Mouse (Mus musculus) embryonic facial prominence, embryonic 10.5 days (tissue): ENCODE data around the gene Dnajc16. TPM values are rescaled to one million over a fixed set of nuclear protein-coding genes. Genes with fewer than 3 reads are reported as not detected.

Experiments used
- DNase-seq: peaks from one replicate; pipeline ENCODE4 v3.0.0-alpha.2; 2017; ENCODE audit warnings: low spot score
- H3K27ac ChIP-seq: fragments of 300-500 bp; sonication (generic); replicated peaks from 2 replicates; pipeline ENCODE4 v1.5.1; 2016; ENCODE audit warnings: mild to moderate bottlenecking
- H3K27me3 ChIP-seq: fragments of 300-500 bp; sonication (generic); replicated peaks from 2 replicates; pipeline ENCODE4 v1.6.1; 2016; ENCODE audit warnings: low read depth, mild to moderate bottlenecking; ENCODE audit not compliant: poor library complexity, severe bottlenecking
- H3K36me3 ChIP-seq: fragments of 300-500 bp; sonication (generic); replicated peaks from 2 replicates; pipeline ENCODE4 v1.6.1; 2016; ENCODE audit warnings: mild to moderate bottlenecking, moderate library complexity
- H3K4me1 ChIP-seq: fragments of 300-500 bp; sonication (generic); 2 replicates; pipeline ENCODE4 v1.6.1; 2016
- H3K4me3 ChIP-seq: fragments of 300-500 bp; sonication (generic); 2 replicates; pipeline ENCODE4 v1.5.1; 2016; ENCODE audit warnings: mild to moderate bottlenecking, moderate library complexity
- H3K9me3 ChIP-seq: fragments of 300-500 bp; sonication (generic); 2 replicates; pipeline ENCODE4 v1.6.1; 2016; ENCODE audit warnings: mild to moderate bottlenecking
- WGBS: fragments of 180-500 bp; shearing (Covaris S2); methylation state at CpG from one replicate; pipeline ENCODE4 v1.1.7; 2016; 5-methylcytosine and 5-hydroxymethylcytosine counted together
- polyA plus RNA-seq: library from polyadenylated mRNA; unstranded; fragments of >200 nt; fragmentation: Nextera tagmentation; extraction: Ambion mirVana; gene quantifications from 2 replicates; pipeline ENCODE4 v1.2.1, GENCODE M21; 2016

Dnajc16 gene
- polyA plus RNA-seq, 1 experiment from 2014 or later = 4.0 TPM

DNA sequence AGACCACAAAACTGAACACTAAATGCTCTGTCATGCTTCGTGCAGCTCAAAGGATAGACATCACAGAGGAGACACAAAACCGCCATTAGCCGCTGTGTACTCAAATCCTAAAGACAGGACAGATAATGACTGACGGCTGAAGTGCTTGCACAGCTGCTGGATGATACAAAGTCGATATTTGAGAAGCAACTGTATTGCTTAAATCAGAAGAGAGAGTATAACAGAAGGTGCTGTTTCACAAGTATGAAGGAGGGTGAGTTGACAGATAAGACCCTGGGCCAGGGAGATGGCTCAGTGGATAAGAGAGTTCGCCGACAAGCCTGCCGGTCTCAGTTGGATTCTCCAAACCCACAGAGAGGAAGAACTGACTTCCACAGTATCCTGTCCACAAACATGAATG lies 18.9 kb downstream of the Dnajc16 start:
- no peak for DNase-seq
- 96% methylated on average over 8 of the region's 8 CpGs for WGBS
- peaks cover 99% of the 10 kb centered on the region for H3K36me3 ChIP-seq

GRCm38 (mm10) chr4:141769501-141770160 lies 21.1 kb downstream of the Dnajc16 start:
- Histone ChIP-seq H3K4me3 (no peak overlapping the region), H3K27me3 (no peaks in the 10 kb centered on the region), H3K27ac (no peak overlapping the region), H3K36me3 (peaks cover 96% of the 10 kb centered on the region), H3K9me3 (no peaks in the 10 kb centered on the region), H3K4me1 (no peaks in the 10 kb centered on the region)
- 95% methylated on average over 8 of the region's 8 CpGs for WGBS
- no peak for DNase-seq

More for the DNA sequence above, 18.9 kb downstream of the Dnajc16 start:
- Histone ChIP-seq H3K27ac (no peak overlapping the region), H3K4me3 (no peak overlapping the region), H3K27me3 (no peaks in the 10 kb centered on the region), H3K9me3 (no peaks in the 10 kb centered on the region), H3K4me1 (no peaks in the 10 kb centered on the region)

DNA sequence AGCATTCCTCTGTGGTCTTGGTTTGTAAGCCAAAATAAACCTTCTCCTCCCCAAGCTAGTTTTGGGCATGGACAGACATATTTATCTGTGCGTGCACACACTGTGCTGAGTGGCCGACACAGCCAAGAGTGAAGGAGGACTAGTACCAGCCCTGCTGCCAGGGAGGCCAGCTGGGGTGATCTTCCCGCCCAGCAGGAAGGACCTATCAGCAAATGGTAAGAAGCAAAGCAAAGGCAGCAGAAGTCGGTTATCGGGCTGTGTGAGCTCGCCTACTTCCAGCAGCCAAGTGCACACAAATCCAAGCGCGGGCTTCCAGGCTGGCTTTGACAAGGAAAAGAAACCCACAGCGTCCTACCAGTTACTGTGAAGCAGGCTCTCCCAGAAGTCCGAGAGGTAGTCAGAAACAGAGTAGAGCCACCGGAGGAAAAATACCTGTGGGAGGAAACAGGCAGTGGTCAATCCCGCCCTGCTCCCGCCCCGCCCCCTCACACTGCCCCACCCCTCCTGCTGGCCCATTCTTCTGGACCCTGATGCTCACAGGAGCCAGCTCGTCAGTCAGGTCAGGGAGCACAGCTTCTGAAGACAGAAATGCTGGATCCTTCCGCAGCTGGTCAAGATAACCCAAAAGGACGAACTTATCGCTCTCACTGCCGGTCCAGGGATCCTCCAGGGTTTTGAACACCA lies 23.2 kb downstream of the Dnajc16 start:
- H3K4me3 ChIP-seq = no peak overlapping the region
- no peak overlapping the region for H3K27ac ChIP-seq
- no peaks in the 10 kb centered on the region for H3K9me3 ChIP-seq
- no peaks in the 10 kb centered on the region for H3K27me3 ChIP-seq
- DNase-seq = no peak
- H3K36me3 ChIP-seq = peaks cover 96% of the 10 kb centered on the region
- 79% methylated on average over 19 of the region's 19 CpGs for WGBS
- no peaks in the 10 kb centered on the region for H3K4me1 ChIP-seq

- Histone ChIP-seq H3K9me3 (no peaks in the 10 kb centered on the region), H3K4me3 (no peak overlapping the region), H3K4me1 (no peaks in the 10 kb centered on the region), H3K27ac (no peak overlapping the region), H3K27me3 (no peaks in the 10 kb centered on the region), H3K36me3 (peaks cover 96% of the 10 kb centered on the region)
- DNase-seq = no peak
- WGBS = 84% methylated on average over 19 of the region's 19 CpGs
These were observed 23.9 kb downstream of the Dnajc16 start for GRCm38 (mm10) chr4:141766668-141767352.

GRCm38 (mm10) chr4:141766316-141766667 lies 24.4 kb downstream of the Dnajc16 start:
- DNase-seq = no peak
- H3K36me3 ChIP-seq = peaks cover 95% of the 10 kb centered on the region
- no peak overlapping the region for H3K27ac ChIP-seq
- WGBS = 94% methylated on average over 8 of the region's 8 CpGs
- H3K27me3 ChIP-seq = no peaks in the 10 kb centered on the region
- no peak overlapping the region for H3K4me3 ChIP-seq
- no peaks in the 10 kb centered on the region for H3K4me1 ChIP-seq
- H3K9me3 ChIP-seq = no peaks in the 10 kb centered on the region

DNA sequence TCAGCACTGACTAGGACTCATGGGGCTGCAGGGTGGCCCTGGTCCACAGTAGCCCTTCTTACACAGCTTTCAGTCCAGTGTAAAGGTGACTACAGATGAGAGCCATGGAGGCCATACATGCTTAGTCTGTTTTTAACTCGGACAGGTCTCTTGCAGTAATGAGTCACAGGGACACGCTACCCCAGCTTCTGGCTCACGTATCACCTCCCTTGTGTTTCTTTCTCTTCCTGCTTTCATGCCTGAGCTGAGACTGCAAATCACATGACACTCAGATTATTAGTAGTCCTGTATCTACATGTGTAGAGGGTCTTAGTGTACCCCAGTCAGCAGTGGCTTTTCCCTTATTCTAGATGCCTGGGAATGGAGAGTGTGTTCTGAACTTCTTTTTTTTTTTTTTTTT lies 25.7 kb downstream of the Dnajc16 start:
- no peaks in the 10 kb centered on the region for H3K4me1 ChIP-seq
- 95% methylated on average over 3 of the region's 3 CpGs for WGBS
- no peak overlapping the region for H3K4me3 ChIP-seq
- no peaks in the 10 kb centered on the region for H3K9me3 ChIP-seq
- H3K27me3 ChIP-seq = no peaks in the 10 kb centered on the region
- DNase-seq = no peak
- peaks cover 92% of the 10 kb centered on the region for H3K36me3 ChIP-seq
- no peak overlapping the region for H3K27ac ChIP-seq

- 92% methylated on average over 12 of the region's 12 CpGs for WGBS
- H3K4me3 ChIP-seq = no peak overlapping the region
- H3K27me3 ChIP-seq = no peaks in the 10 kb centered on the region
- no peak overlapping the region for H3K27ac ChIP-seq
- H3K36me3 ChIP-seq = peaks cover 78% of the 10 kb centered on the region
- no peaks in the 10 kb centered on the region for H3K9me3 ChIP-seq
- no peak for DNase-seq
- H3K4me1 ChIP-seq = no peaks in the 10 kb centered on the region
These were observed 27.3 kb downstream of the Dnajc16 start for GRCm38 (mm10) chr4:141763476-141763875.

GRCm38 (mm10) chr4:141762102-141762598 lies 28.6 kb downstream of the Dnajc16 start:
- H3K27ac ChIP-seq = no peak overlapping the region
- no peaks in the 10 kb centered on the region for H3K27me3 ChIP-seq
- H3K36me3 ChIP-seq = peaks cover 64% of the 10 kb centered on the region
- no peak overlapping the region for H3K4me3 ChIP-seq
- DNase-seq = no peak
- H3K9me3 ChIP-seq = no peaks in the 10 kb centered on the region
- H3K4me1 ChIP-seq = no peaks in the 10 kb centered on the region
- WGBS = 93% methylated on average over 13 of the region's 13 CpGs

DNA sequence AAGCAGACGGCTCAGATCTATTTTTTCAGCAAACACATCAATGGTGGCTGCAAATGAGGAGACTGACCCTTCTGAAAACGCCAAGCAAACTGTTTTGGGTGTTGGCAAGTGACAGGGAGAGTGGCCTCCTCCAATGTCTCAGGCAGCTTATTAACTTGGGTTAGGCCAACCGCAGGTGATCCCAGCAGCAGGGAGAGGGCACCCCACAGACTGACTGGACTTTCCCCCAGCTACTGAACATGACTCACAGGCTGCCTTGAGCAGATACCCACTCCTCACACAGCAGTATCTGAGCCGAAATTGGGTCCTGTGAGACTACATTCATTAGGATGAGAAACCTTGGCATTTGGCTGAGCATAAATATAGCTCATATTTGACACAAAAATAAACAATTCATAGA lies 29.8 kb downstream of the Dnajc16 start:
- peaks cover 52% of the 10 kb centered on the region for H3K36me3 ChIP-seq

GRCm38 (mm10) chr4:141758874-141759542 lies 31.7 kb downstream of the Dnajc16 start:
- Histone ChIP-seq H3K4me1 (no peaks in the 10 kb centered on the region), H3K4me3 (no peak overlapping the region), H3K27me3 (no peaks in the 10 kb centered on the region), H3K36me3 (peaks cover 36% of the 10 kb centered on the region), H3K9me3 (no peaks in the 10 kb centered on the region), H3K27ac (no peak overlapping the region)
- WGBS = 75% methylated on average over 6 of the region's 6 CpGs
- DNase-seq = no peak

More for the DNA sequence above, 29.8 kb downstream of the Dnajc16 start:
- Histone ChIP-seq H3K27me3 (no peaks in the 10 kb centered on the region), H3K4me1 (no peaks in the 10 kb centered on the region), H3K4me3 (no peak overlapping the region), H3K9me3 (no peaks in the 10 kb centered on the region), H3K27ac (no peak overlapping the region)
- WGBS = 85% methylated on average over 4 of the region's 4 CpGs
- no peak for DNase-seq

DNA sequence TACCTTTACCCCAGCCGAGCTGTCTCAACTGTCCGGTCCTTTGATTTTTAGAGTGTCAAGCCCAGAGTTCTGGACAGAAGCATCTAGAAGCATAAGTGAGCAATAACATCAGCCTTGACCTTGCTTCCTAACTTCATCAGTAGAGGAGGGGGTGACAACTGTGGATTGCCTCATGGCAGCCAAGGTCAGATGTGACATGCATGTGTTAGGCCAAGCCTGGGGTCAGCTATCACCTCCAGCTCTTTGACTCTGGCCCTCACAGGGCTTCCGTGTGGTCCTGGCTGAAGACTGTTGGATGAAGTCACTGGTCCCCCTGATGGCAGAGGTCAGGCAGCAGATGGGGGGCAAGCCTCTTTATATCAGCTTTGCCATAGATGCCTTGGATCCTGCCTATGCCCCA lies 33.6 kb downstream of the Dnajc16 start:
- Histone ChIP-seq H3K4me1 (peaks cover 4% of the 10 kb centered on the region), H3K27me3 (no peaks in the 10 kb centered on the region), H3K36me3 (peaks cover 18% of the 10 kb centered on the region), H3K4me3 (no peak overlapping the region), H3K9me3 (no peaks in the 10 kb centered on the region), H3K27ac (no peak overlapping the region)
- WGBS = 90% methylated on average over 3 of the region's 3 CpGs
- DNase-seq = no peak

GRCm38 (mm10) chr4:141755375-141755930 lies 35.3 kb downstream of the Dnajc16 start:
- no peak for DNase-seq
- H3K4me1 ChIP-seq = peaks cover 12% of the 10 kb centered on the region
- peaks cover 2% of the 10 kb centered on the region for H3K36me3 ChIP-seq
- no peaks in the 10 kb centered on the region for H3K9me3 ChIP-seq
- H3K27me3 ChIP-seq = no peaks in the 10 kb centered on the region
- no peak overlapping the region for H3K27ac ChIP-seq
- no peak overlapping the region for H3K4me3 ChIP-seq
- WGBS = 91% methylated on average over 19 of the region's 19 CpGs
